Mouse (Mus musculus) activated CD4-positive, CD25-positive, alpha-beta regulatory T cell, adult 9 weeks (primary cell): ENCODE data around the gene Zfp605. TPM values are rescaled to one million over a fixed set of nuclear protein-coding genes. Genes with fewer than 3 reads are reported as not detected.

Experiments used
- polyA plus RNA-seq: library from polyadenylated mRNA; unstranded; fragments of 100-300 nt; shearing (Covaris generic); gene quantifications from one replicate; pipeline ENCODE4 v1.2.1, GENCODE M21; 2017

Zfp605 gene
- 6.4 TPM for polyA plus RNA-seq

GRCm38 (mm10) chr5:110109991-110110441 lies at the start of gene Zfp605:
Zfp605 (plus strand) TSS chr5:110110092.

GRCm38 (mm10) chr5:110072413-110072812 lies 37.5 kb upstream of the Zfp605 start, which contains the start of gene Gm17655:
Gm17655 (minus strand) TSS chr5:110072513.

GRCm38 (mm10) chr5:110094030-110094846 lies 15.7 kb upstream of the Zfp605 start, which contains the start of gene Gm35315:
Gm35315 (minus strand) TSS chr5:110094420.

GRCm38 (mm10) chr5:110099656-110100580 lies 10.0 kb upstream of the Zfp605 start, which contains the start of gene Plcxd1:
Plcxd1 (plus strand) TSS chr5:110099969.

GRCm38 (mm10) chr5:110107581-110108304 lies 2.1 kb upstream of the Zfp605 start, which contains the start of gene Gtpbp6:
Gtpbp6 (minus strand) TSS chr5:110108197.

GRCm38 (mm10) chr5:110135293-110136086 lies 25.6 kb downstream of the Zfp605 start, which contains the start of gene Chfr:
Chfr (plus strand) TSS chr5:110135842.

GRCm38 (mm10) chr5:110176362-110177020 lies 66.6 kb downstream of the Zfp605 start, which contains the start of gene Golga3:
Golga3 (plus strand) TSS chr5:110176701.

Other genes starting within 250 kb of the Zfp605 start
- gene Gm15446, start 186.7 kb upstream of the Zfp605 start, polyA plus RNA-seq, result 14.4 TPM
- gene Zfp932, start 113.6 kb upstream of the Zfp605 start, polyA plus RNA-seq, result 31.0 TPM
- 13.4 TPM for gene Gm17655, start 37.6 kb upstream of the Zfp605 start, polyA plus RNA-seq
- gene Gm35315, start 15.7 kb upstream of the Zfp605 start, polyA plus RNA-seq, result 2.1 TPM
- gene Plcxd1, start 10.1 kb upstream of the Zfp605 start, polyA plus RNA-seq, result 3.1 TPM
- gene Gtpbp6, start 1.9 kb upstream of the Zfp605 start, polyA plus RNA-seq, result 51.6 TPM
- 81.9 TPM for gene Chfr, start 25.8 kb downstream of the Zfp605 start, polyA plus RNA-seq
- 44.1 TPM for gene Golga3, start 66.6 kb downstream of the Zfp605 start, polyA plus RNA-seq
- gene Ankle2, start 120.9 kb downstream of the Zfp605 start, polyA plus RNA-seq, result 11.8 TPM
- gene Pgam5, start 159.8 kb downstream of the Zfp605 start, polyA plus RNA-seq, result 24.1 TPM
- 6.0 TPM for gene Pxmp2, start 176.1 kb downstream of the Zfp605 start, polyA plus RNA-seq
- 9.1 TPM for gene Pole, start 176.2 kb downstream of the Zfp605 start, polyA plus RNA-seq
- gene P2rx2, start 233.1 kb downstream of the Zfp605 start, polyA plus RNA-seq, result not detected
- gene Lrcol1, start 234.6 kb downstream of the Zfp605 start, polyA plus RNA-seq, result not detected